Mouse (Mus musculus): ENCODE results near the gene Gsta4.

DNA sequence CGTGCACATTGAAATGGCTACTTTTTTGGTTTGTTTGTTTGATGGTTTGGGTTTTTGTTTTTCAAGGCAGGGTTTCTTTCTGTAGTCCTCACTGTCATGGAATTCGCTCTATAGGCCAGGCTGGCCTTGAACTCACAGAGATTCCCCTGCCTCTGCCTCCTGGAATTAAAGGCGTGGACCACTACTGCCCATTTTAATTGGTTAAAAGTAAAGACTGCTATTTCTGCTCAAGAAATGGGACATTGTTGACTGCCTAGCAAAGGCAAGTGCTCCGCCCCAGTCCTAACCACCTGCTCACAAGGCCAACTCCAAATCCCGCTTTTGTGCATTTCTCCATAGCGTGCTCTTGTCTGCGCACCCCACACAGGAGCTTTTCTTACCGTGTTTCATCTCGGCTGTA, 15.2 kb downstream of the Gsta4 start:
- no peak for TF ChIP-seq POLR2A (IDR thresholded peaks at IDR 0.05; ENCODE audit: low read depth, low read length)
- no peak for TF ChIP-seq CTCF (IDR thresholded peaks at IDR 0.05; ENCODE audit: extremely low read depth, insufficient read depth, insufficient read length, insufficient replicate concordance)

Data from spleen, adult 2 months (tissue).